Mouse (Mus musculus): Measurements from ENCODE around the gene Gm11111. TPM values are rescaled to one million over a fixed set of nuclear protein-coding genes. Genes with fewer than 3 reads are reported as not detected.
A peak's percentile ranks its signal among the peaks of the same experiment; 100 is the strongest.
"Not testable (repeated sequence)": the region's sequence is repeated elsewhere in the genome, so short reads cannot be mapped to it uniquely, and the experiment has no call there.

The Gm11111 gene
- polyA plus RNA-seq, 1 experiment from 2014 or later: not detected

DNA sequence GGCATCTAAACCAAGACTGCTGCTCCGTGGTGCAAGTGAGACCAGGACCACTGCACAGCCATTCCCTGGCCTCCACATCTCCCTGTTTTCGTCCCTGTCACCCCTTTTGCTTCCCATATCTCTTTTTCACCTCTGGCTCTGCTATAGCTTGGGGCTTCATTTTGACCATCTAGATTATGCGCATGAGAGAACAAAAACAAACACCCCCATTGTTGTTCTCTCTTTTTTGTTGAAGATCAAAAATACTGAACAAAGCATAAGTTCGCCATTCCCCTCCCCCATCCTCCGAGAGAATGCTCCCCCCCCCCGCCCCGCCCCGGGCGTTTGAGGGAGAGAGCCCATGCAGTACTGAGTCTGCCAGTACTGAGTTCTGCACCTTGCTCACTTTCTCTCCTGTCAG lies 11.3 kb downstream of the Gm11111 start:
- 50% methylated on average over 9 of the region's 9 CpGs for WGBS
- H3K4me2 ChIP-seq: no peak overlapping the region

GRCm38 (mm10) chr5:98566461-98567193 lies 14.1 kb downstream of the Gm11111 start:
- no peak overlapping the region for H3K4me2 ChIP-seq
- H3K9me3 ChIP-seq: no peaks in the 10 kb centered on the region
- no peak overlapping the region for H3K4me3 ChIP-seq
- no peak overlapping the region for H3K27ac ChIP-seq
- peaks cover 4% of the 10 kb centered on the region; the same call in 1 of the 2 replicates for H3K4me1 ChIP-seq
- 0 out of 2 replicates have a peak, but pooled peaks cover 3% of the 10 kb centered on the region for H3K27me3 ChIP-seq
- 47% methylated on average over 6 of the region's 6 CpGs for WGBS
- no peak overlapping the region for H3K9ac ChIP-seq
- ATAC-seq (ENCODE audit: insufficient number of reproducible peaks, insufficient read depth, low FRiP score, low TSS enrichment, low read depth): peak; percentile 71; the same call in 1 of the 2 replicates
- H3K36me3 ChIP-seq: no peaks in the 10 kb centered on the region

More for the DNA sequence above, 11.3 kb downstream of the Gm11111 start:
- H3K27ac ChIP-seq: no peak overlapping the region
- 0 out of 2 replicates have a peak, but pooled peaks cover 4% of the 10 kb centered on the region for H3K4me1 ChIP-seq
- H3K36me3 ChIP-seq: no peaks in the 10 kb centered on the region
- H3K4me3 ChIP-seq: no peak overlapping the region
- 0 out of 2 replicates have a peak, but pooled peaks cover under 1% of the 10 kb centered on the region for H3K27me3 ChIP-seq
- no peak overlapping the region for H3K9ac ChIP-seq
- ATAC-seq (ENCODE audit: insufficient number of reproducible peaks, insufficient read depth, low FRiP score, low TSS enrichment, low read depth): no peak
- H3K9me3 ChIP-seq: no peaks in the 10 kb centered on the region

- no peak overlapping the region for H3K4me3 ChIP-seq
- peaks cover 4% of the 10 kb centered on the region; the same call in 1 of the 2 replicates for H3K4me1 ChIP-seq
- H3K9me3 ChIP-seq: no peaks in the 10 kb centered on the region
- H3K9ac ChIP-seq: no peak overlapping the region
- H3K27ac ChIP-seq: no peak overlapping the region
- 94% methylated on average over 4 of the region's 4 CpGs for WGBS
- no peak overlapping the region for H3K4me2 ChIP-seq
- no peak for ATAC-seq (ENCODE audit: insufficient number of reproducible peaks, insufficient read depth, low FRiP score, low TSS enrichment, low read depth)
- H3K36me3 ChIP-seq: no peaks in the 10 kb centered on the region
- H3K27me3 ChIP-seq: 0 out of 2 replicates have a peak, but pooled peaks cover 3% of the 10 kb centered on the region
Measured at GRCm38 (mm10) chr5:98568481-98568880, 16.0 kb downstream of the Gm11111 start.

DNA sequence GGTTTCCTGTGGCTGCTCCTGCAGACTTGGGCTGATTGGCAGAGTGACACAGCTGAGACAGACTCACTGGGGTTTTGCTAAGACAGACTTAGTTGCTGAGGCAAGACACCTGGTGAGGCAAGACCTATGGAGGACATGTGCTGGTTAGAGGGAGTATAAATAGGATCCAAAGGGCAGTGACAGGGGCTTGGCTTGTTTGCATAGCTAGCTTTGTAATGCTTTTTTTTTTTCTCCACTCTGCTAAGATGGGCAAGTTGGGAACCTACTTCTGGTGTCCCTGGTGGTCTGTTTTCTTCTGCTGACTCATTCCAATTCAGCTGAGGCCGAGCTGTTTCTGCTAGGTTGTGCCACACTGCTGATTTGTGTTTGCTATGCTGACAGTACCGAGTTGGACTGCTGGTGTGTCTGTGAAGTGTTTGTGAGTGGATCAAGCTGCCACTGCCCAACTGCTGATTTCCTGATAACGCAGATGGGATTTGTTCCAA lies 16.6 kb downstream of the Gm11111 start:
- no peaks in the 10 kb centered on the region for H3K9me3 ChIP-seq
- H3K4me2 ChIP-seq: no peak overlapping the region
- H3K9ac ChIP-seq: no peak overlapping the region
- ATAC-seq (ENCODE audit: insufficient number of reproducible peaks, insufficient read depth, low FRiP score, low TSS enrichment, low read depth): no peak
- H3K27ac ChIP-seq: no peak overlapping the region
- WGBS: 76% methylated on average over 3 of the region's 3 CpGs
- H3K27me3 ChIP-seq: 0 out of 2 replicates have a peak, but pooled peaks cover 3% of the 10 kb centered on the region
- H3K4me1 ChIP-seq: peaks cover 4% of the 10 kb centered on the region; the same call in 1 of the 2 replicates
- no peak overlapping the region for H3K4me3 ChIP-seq
- no peaks in the 10 kb centered on the region for H3K36me3 ChIP-seq

DNA sequence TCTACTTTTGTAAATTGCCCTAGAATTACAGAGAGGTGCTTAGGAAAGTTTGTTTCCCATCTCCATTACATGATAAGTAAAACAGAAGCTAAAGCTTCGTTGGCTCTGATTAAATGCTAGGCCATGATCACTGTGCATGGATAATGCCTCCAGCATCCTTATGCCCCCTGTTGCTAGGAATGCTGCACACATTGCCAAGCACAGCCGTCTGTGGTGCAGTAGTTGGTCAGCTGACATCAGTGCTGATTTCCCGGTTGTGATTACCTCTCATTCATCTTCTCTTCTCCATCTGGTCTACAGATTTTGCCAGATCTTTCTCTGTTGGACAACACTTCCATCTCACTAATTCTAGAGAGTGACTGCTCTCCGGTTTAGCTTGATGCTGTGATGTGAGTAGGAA lies 19.9 kb downstream of the Gm11111 start:
- Histone ChIP-seq H3K27ac (no peak overlapping the region), H3K4me1 (peaks cover 10% of the 10 kb centered on the region), H3K4me3 (no peak overlapping the region), H3K27me3 (0 out of 2 replicates have a peak, but pooled peaks cover 3% of the 10 kb centered on the region), H3K9ac (no peak overlapping the region), H3K9me3 (no peaks in the 10 kb centered on the region), H3K36me3 (no peaks in the 10 kb centered on the region), H3K4me2 (no peak overlapping the region)
- WGBS: 54% methylated on average over 4 of the region's 4 CpGs
- ATAC-seq (ENCODE audit: insufficient number of reproducible peaks, insufficient read depth, low FRiP score, low TSS enrichment, low read depth): no peak

- Histone ChIP-seq H3K36me3 (no peaks in the 10 kb centered on the region), H3K4me1 (peaks cover 10% of the 10 kb centered on the region; the same call in 1 of the 2 replicates), H3K4me2 (peak overlapping the region; percentile 11; the same call in 1 of the 2 replicates), H3K4me3 (no peak overlapping the region), H3K27me3 (no peaks in the 10 kb centered on the region), H3K9ac (no peak overlapping the region), H3K27ac (no peak overlapping the region), H3K9me3 (no peaks in the 10 kb centered on the region)
- no peak; the same call in 1 of the 2 replicates for ATAC-seq (ENCODE audit: insufficient number of reproducible peaks, insufficient read depth, low FRiP score, low TSS enrichment, low read depth)
- WGBS: 40% methylated on average over 12 of the region's 12 CpGs
Measured at GRCm38 (mm10) chr5:98574711-98575470, 22.4 kb downstream of the Gm11111 start.

DNA sequence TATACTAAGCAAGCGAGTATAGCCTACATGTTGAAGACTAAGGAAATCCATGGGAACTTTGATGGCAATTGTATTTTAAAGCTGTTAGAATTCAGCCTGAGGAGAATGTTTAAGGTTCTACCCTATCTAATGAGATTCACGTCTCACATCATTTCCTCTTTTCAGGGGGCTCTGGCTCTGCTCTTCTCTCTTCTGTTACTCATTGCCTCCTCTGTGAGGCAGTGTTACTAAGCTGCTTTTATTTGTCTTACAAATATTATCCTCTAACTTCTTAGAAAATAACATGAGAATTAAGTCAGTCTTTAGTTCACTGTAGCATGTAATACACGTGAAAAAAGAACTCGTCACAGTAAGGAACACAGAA lies 23.0 kb downstream of the Gm11111 start:
- 71% methylated on average over 4 of the region's 4 CpGs for WGBS
- Histone ChIP-seq H3K4me1 (peaks cover 10% of the 10 kb centered on the region; the same call in 1 of the 2 replicates), H3K36me3 (no peaks in the 10 kb centered on the region), H3K27ac (no peak overlapping the region), H3K27me3 (no peaks in the 10 kb centered on the region), H3K9ac (no peak overlapping the region), H3K4me2 (no peak overlapping the region), H3K9me3 (no peaks in the 10 kb centered on the region), H3K4me3 (no peak overlapping the region)
- no peak for ATAC-seq (ENCODE audit: insufficient number of reproducible peaks, insufficient read depth, low FRiP score, low TSS enrichment, low read depth)

DNA sequence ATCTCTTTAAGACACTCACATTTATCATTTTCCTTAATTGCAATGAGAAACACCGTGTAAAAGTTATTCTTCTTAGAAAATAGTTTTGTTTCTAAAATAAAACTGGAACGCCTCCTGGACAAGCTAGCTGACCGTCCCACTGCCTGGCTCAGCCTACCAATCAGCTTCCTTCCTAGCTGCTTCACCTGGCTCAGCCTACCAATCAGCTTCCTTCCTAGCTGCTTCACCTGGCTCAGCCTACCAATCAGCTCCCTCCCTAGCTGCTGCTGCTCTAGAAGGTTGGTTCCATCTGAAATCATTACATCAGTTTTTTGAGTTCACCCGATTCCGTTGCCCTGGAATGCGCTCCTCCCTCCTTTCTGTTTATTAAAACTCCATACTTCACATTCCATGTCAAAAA lies 24.0 kb downstream of the Gm11111 start:
- not testable (repeated sequence) for H3K27ac ChIP-seq; H3K9ac ChIP-seq; H3K36me3 ChIP-seq; H3K9me3 ChIP-seq; H3K4me3 ChIP-seq; H3K27me3 ChIP-seq; H3K4me2 ChIP-seq; ATAC-seq (ENCODE audit: insufficient number of reproducible peaks, insufficient read depth, low FRiP score, low TSS enrichment, low read depth)
- H3K4me1 ChIP-seq: peaks cover 14% of the 10 kb centered on the region; the same call in 1 of the 2 replicates
- 77% methylated on average over 6 of the region's 6 CpGs for WGBS

- H3K9me3 ChIP-seq: no peaks in the 10 kb centered on the region
- no peak overlapping the region for H3K27ac ChIP-seq
- H3K36me3 ChIP-seq: no peaks in the 10 kb centered on the region
- 62% methylated on average over 2 of the region's 2 CpGs for WGBS
- no peak for ATAC-seq (ENCODE audit: insufficient number of reproducible peaks, insufficient read depth, low FRiP score, low TSS enrichment, low read depth)
- H3K27me3 ChIP-seq: no peaks in the 10 kb centered on the region
- H3K4me2 ChIP-seq: no peak overlapping the region
- H3K4me1 ChIP-seq: peaks cover 14% of the 10 kb centered on the region; the same call in 1 of the 2 replicates
- no peak overlapping the region for H3K4me3 ChIP-seq
- no peak overlapping the region for H3K9ac ChIP-seq
Measured at GRCm38 (mm10) chr5:98578398-98578797, 25.9 kb downstream of the Gm11111 start.

GRCm38 (mm10) chr5:98580811-98581210 lies 28.3 kb downstream of the Gm11111 start:
- Histone ChIP-seq H3K4me2 (no peak overlapping the region), H3K27ac (no peak overlapping the region), H3K9me3 (no peaks in the 10 kb centered on the region), H3K4me1 (peaks cover 4% of the 10 kb centered on the region; the same call in 1 of the 2 replicates), H3K36me3 (no peaks in the 10 kb centered on the region), H3K4me3 (no peak overlapping the region), H3K9ac (no peak overlapping the region), H3K27me3 (no peaks in the 10 kb centered on the region)
- 46% methylated on average over 5 of the region's 5 CpGs for WGBS
- no peak for ATAC-seq (ENCODE audit: insufficient number of reproducible peaks, insufficient read depth, low FRiP score, low TSS enrichment, low read depth)

GRCm38 (mm10) chr5:98582051-98582450 lies 29.6 kb downstream of the Gm11111 start:
- WGBS: 91% methylated on average over 3 of the region's 3 CpGs
- H3K27ac ChIP-seq: no peak overlapping the region
- H3K4me2 ChIP-seq: no peak overlapping the region
- H3K9ac ChIP-seq: no peak overlapping the region
- no peak for ATAC-seq (ENCODE audit: insufficient number of reproducible peaks, insufficient read depth, low FRiP score, low TSS enrichment, low read depth)
- H3K4me1 ChIP-seq: 0 out of 2 replicates have a peak, but pooled peaks cover 4% of the 10 kb centered on the region
- no peak overlapping the region for H3K4me3 ChIP-seq
- H3K27me3 ChIP-seq: no peaks in the 10 kb centered on the region
- no peaks in the 10 kb centered on the region for H3K9me3 ChIP-seq
- H3K36me3 ChIP-seq: no peaks in the 10 kb centered on the region

Data from embryonic facial prominence, embryonic 13.5 days (tissue).